In the genomic region with DNA sequence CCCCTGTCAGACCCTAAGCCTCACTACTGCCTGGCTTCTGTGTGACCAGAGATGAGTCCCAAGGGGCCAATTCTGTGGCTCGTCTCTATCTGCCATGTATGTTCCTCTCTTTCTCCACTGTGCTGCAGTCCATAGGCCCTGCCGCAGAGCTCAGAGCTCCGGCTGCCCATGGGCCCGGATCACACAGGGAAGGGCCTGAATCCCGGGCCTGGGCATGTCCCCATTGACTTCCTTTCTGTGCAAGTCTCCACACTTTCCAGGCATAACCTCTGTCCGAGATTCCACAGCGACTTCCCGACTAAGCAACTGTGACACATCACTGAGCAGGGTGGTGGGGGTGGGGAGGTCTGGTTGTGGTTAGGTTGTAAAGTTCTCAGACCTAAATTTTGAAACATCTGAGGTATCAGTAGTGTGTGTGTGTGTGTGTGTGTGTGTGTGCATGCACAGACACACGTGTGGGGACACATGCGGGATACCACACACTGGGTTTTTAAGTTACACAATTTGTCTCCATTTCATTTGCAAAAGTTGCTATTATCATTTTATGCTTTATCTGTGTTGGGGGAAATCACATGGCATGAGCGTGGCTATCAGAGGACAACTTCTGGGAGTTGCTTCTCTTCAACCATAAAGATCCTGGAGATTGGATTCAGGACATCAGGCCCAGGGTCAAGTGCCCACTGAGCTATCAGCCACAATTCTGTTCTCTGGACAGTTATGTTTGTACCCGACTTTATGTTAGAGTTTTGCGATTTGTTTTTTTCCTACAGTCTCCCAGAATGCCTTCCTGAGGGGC, we compare ENCODE assay signal across 12 mouse cellular contexts. TPM values are rescaled to one million over a fixed set of nuclear protein-coding genes. Genes with fewer than 3 reads are reported as not detected.
A peak's percentile ranks its signal among the peaks of the same experiment; 100 is the strongest.
DNase-seq lines count a peak whose midpoint lies in the region; ATAC-seq and TF ChIP-seq lines count a peak whose summit lies in the region.
"Had no signal": no experiment of that assay in that cellular context is flagged by ENCODE, and none has a peak within 500 bp of the region (broad histone marks: within the 10 kb centered on the region; RNA-seq: fewer than 3 reads in every experiment).

No protein-coding gene starts in this region.

- peak overlapping the region; percentile 41 for H3ac ChIP-seq in C2C12 (ENCODE audit: control insufficient read depth, insufficient read length, low read depth)

- no peaks in the 10 kb centered on the region for H3K79me3 ChIP-seq in C2C12 (ENCODE audit: low read depth)

- intact Hi-C loops in left cerebral cortex, postnatal 36 days (cut with DNase I) = no loop called here

- H3K79me2 ChIP-seq in liver, adult 2 months (ENCODE audit: control insufficient read depth, insufficient read depth, low read length) = no peaks in the 10 kb centered on the region
- no peaks in the 10 kb centered on the region for H3K79me2 ChIP-seq in C2C12 (ENCODE audit: control insufficient read depth, insufficient read depth)

- DNase-seq in liver, adult 2 months (ENCODE audit: extremely low read depth, low read depth, low spot score) = no peak
- DNase-seq in liver, embryonic 11.5 days (ENCODE audit: low spot score) = no peak
- DNase-seq in kidney, postnatal 10 days = peak; percentile 77
- DNase-seq in left cerebral cortex, postnatal 36 days (ENCODE audit: low spot score in 2 of 2) = no peak
- no peak for DNase-seq in adrenal gland, adult 8-10 months
- DNase-seq in cerebellum, postnatal 14 days = no peak
- DNase-seq: cerebellum, adult 18-20 months had no signal

- no peak for TF ChIP-seq CTCF in liver, adult 2 months (IDR thresholded peaks at IDR 0.05; ENCODE audit: low read depth, low read length)
- TF ChIP-seq CTCF in C2C12 (IDR thresholded peaks at IDR 0.05; ENCODE audit: control insufficient read depth, insufficient read depth, insufficient read length) = no peak
- no peak for TF ChIP-seq CTCF in embryonic fibroblast, embryonic 13.5 days (IDR thresholded peaks at IDR 0.05; ENCODE audit: borderline replicate concordance, insufficient read depth, low read length)

- no peaks in the 10 kb centered on the region for H3K9me3 ChIP-seq in liver, embryonic 11.5 days (ENCODE audit: control insufficient read depth, low read length)
- H3K9me3 ChIP-seq: embryonic facial prominence, embryonic 13.5 days had no signal

- no peak overlapping the region for H3K4me3 ChIP-seq in liver, adult 2 months (ENCODE audit: insufficient read depth, low read depth, low read length)
- H3K4me3 ChIP-seq in liver, embryonic 11.5 days (ENCODE audit: low read depth, low read length) = no peak overlapping the region
- no peak overlapping the region for H3K4me3 ChIP-seq in C2C12 (ENCODE audit: insufficient read depth, poor library complexity, severe bottlenecking)
- no peak overlapping the region for H3K4me3 ChIP-seq in embryonic fibroblast, embryonic 13.5 days (ENCODE audit: insufficient read depth, low read length)
- H3K4me3 ChIP-seq: embryonic facial prominence, embryonic 13.5 days had no signal

- H3K36me3 ChIP-seq in liver, adult 2 months (ENCODE audit: control insufficient read depth, insufficient read depth, low read length) = no peaks in the 10 kb centered on the region
- H3K36me3 ChIP-seq in liver, embryonic 11.5 days (ENCODE audit: control insufficient read depth, insufficient read depth, low read length) = no peaks in the 10 kb centered on the region
- H3K36me3 ChIP-seq in C2C12 (ENCODE audit: control insufficient read depth, insufficient read depth) = no peaks in the 10 kb centered on the region
- H3K36me3 ChIP-seq: embryonic facial prominence, embryonic 13.5 days had no signal

- H3K4me2 ChIP-seq in liver, embryonic 11.5 days = no peak overlapping the region
- H3K4me2 ChIP-seq: embryonic facial prominence, embryonic 13.5 days had no signal

- no peak for TF ChIP-seq POLR2A in liver, adult 2 months (IDR thresholded peaks at IDR 0.05; ENCODE audit: extremely low read depth, insufficient read depth, low read length)
- TF ChIP-seq POLR2A in embryonic fibroblast, embryonic 13.5 days (IDR thresholded peaks at IDR 0.05; ENCODE audit: low read depth, low read length) = no peak

- no peaks in the 10 kb centered on the region for H3K27me3 ChIP-seq in liver, adult 2 months (ENCODE audit: control insufficient read depth, insufficient read depth, low read length)
- H3K27me3 ChIP-seq in liver, embryonic 11.5 days (replicated peaks; ENCODE audit: control insufficient read depth, insufficient read depth, low read length) = no peaks in the 10 kb centered on the region
- H3K27me3 ChIP-seq in C2C12 (ENCODE audit: control insufficient read depth, insufficient read depth, insufficient read length) = no peaks in the 10 kb centered on the region
- H3K27me3 ChIP-seq: embryonic facial prominence, embryonic 13.5 days had no signal

- H3K27ac ChIP-seq in liver, adult 2 months (replicated peaks; ENCODE audit: insufficient read depth, low read depth, low read length) = peak overlapping the region; percentile 82
- H3K27ac ChIP-seq in liver, embryonic 11.5 days (ENCODE audit: low read depth, low read length) = no peak overlapping the region
- peak overlapping the region; percentile 79 for H3K27ac ChIP-seq in embryonic fibroblast, embryonic 13.5 days (ENCODE audit: insufficient read depth, low read length)
- H3K27ac ChIP-seq: embryonic facial prominence, embryonic 13.5 days had no signal

- H3K9ac ChIP-seq in liver, adult 2 months (ENCODE audit: low read depth, low read length) = no peak overlapping the region
- H3K9ac ChIP-seq in liver, embryonic 11.5 days (ENCODE audit: low read depth, low read length) = no peak overlapping the region
- H3K9ac ChIP-seq: embryonic facial prominence, embryonic 13.5 days had no signal

- 80% methylated on average over 13 of the region's 13 CpGs for WGBS in liver, adult 2 months
- 79% methylated on average over 13 of the region's 13 CpGs for WGBS in liver, embryonic 11.5 days

- ATAC-seq in liver, embryonic 11.5 days (replicated peaks; ENCODE audit: low FRiP score) = no peak
- ATAC-seq: forebrain, embryonic 16.5 days; inflammation-experienced regulatory T-cells, adult 6 months had no signal

- H3K4me1 ChIP-seq in liver, adult 2 months (ENCODE audit: control insufficient read depth, insufficient read depth, low read length) = no peaks in the 10 kb centered on the region
- H3K4me1 ChIP-seq in liver, embryonic 11.5 days (replicated peaks; ENCODE audit: control insufficient read depth, insufficient read depth, low read length) = peaks cover 4% of the 10 kb centered on the region
- no peaks in the 10 kb centered on the region for H3K4me1 ChIP-seq in embryonic fibroblast, embryonic 13.5 days (ENCODE audit: control insufficient read depth, insufficient read depth, low read length)

TF ChIP-seq in C2C12, 6 proteins besides CTCF, POLR2A, EP300 and RAD21:
- TF ChIP-seq MAX (IDR thresholded peaks at IDR 0.05) (peak; percentile 91), FOSL1 (IDR thresholded peaks at IDR 0.05; ENCODE audit: insufficient read depth, low read length, poor library complexity, severe bottlenecking) (no peak), MYOG (IDR thresholded peaks at IDR 0.05; ENCODE audit: control insufficient read depth, extremely low read depth, insufficient read length) (no peak), CEBPB (IDR thresholded peaks at IDR 0.05; ENCODE audit: low read depth) (peak; percentile 22), MYOD1 (IDR thresholded peaks at IDR 0.05; ENCODE audit: control insufficient read depth, insufficient read length, low read depth) (no peak), USF1 (IDR thresholded peaks at IDR 0.05; ENCODE audit: low read depth) (no peak)

RNA-seq across cellular contexts. Expression of gene A4galt, which starts 40.9 kb away (rescaled TPM):
- 0.28 and 0.54 TPM in 2 replicates for total RNA-seq in liver, adult 2 months (2014; rRNA removed)
- 0.46 and 0.54 TPM in 2 replicates for polyA plus RNA-seq in liver, adult 2 months (2012; rRNA removed)
- 0.12 TPM in 1 of 2 replicates, not detected in the other for polyA plus RNA-seq in liver, embryonic 11.5 days (2014; fragmentation: Nextera tagmentation; extraction: Ambion mirVana)
- polyA plus RNA-seq in C2C12 (2012; fragmentation: generic; extraction: Trizol) = 27.6 TPM
- 10.5 and 14.0 TPM in 2 replicates for polyA plus RNA-seq in embryonic fibroblast, embryonic 13.5 days (2011; ENCODE audit: insufficient read length, low read depth, missing spikeins)
- total RNA-seq in left cerebral cortex, postnatal 36 days (2021) = 1 to 10 TPM; 3.4 to 4.1 TPM
- total RNA-seq in adrenal gland, adult 8-10 months (2022) = 10 to 100 TPM in 3 of 4 experiments, 1 to 10 TPM in 1; 8.1 to 18.4 (median 12.7) TPM
- polyA plus RNA-seq: inflammation-experienced regulatory T-cells, adult 6 months had no signal

RNA-seq across cellular contexts. Expression of gene Arfgap3, which starts 57.6 kb away (rescaled TPM):
- 4.7 and 6.8 TPM in 2 replicates for total RNA-seq in liver, adult 2 months (2014; rRNA removed)
- polyA plus RNA-seq in liver, adult 2 months (2012; rRNA removed) = 5.7 and 9.0 TPM in 2 replicates
- 26.3 and 26.7 TPM in 2 replicates for polyA plus RNA-seq in liver, embryonic 11.5 days (2014; fragmentation: Nextera tagmentation; extraction: Ambion mirVana)
- polyA plus RNA-seq in C2C12 (2012; fragmentation: generic; extraction: Trizol) = 39.6 TPM
- 51.9 and 55.2 TPM in 2 replicates for polyA plus RNA-seq in embryonic fibroblast, embryonic 13.5 days (2011; ENCODE audit: insufficient read length, low read depth, missing spikeins)
- 10 to 100 TPM; 18.9 to 22.3 TPM for total RNA-seq in left cerebral cortex, postnatal 36 days (2021)
- 10 to 100 TPM; 28.9 to 47.7 (median 40.1) TPM for total RNA-seq in adrenal gland, adult 8-10 months (2022)
